Mouse (Mus musculus) left cerebral cortex, adult 18-20 months (tissue): Measurements from ENCODE around the gene Glce. TPM values are rescaled to one million over a fixed set of nuclear protein-coding genes. Genes with fewer than 3 reads are reported as not detected.

ENCODE experiments used
- DNase-seq, 2 experiments: peaks; one replicate each; pipeline ENCODE4 v3.0.0; 2021 to 2022; ENCODE audit warnings: low spot score in 2 of 2, mixed read lengths in 1 of 2
- total RNA-seq, 2 experiments: library from RNA; stranded (reverse); gene quantifications; 2 replicates each; pipeline ENCODE4 v1.2.3; 2021

The Glce gene
- total RNA-seq, 2 experiments from 2014 or later, result 37.1 to 37.8 TPM

DNA sequence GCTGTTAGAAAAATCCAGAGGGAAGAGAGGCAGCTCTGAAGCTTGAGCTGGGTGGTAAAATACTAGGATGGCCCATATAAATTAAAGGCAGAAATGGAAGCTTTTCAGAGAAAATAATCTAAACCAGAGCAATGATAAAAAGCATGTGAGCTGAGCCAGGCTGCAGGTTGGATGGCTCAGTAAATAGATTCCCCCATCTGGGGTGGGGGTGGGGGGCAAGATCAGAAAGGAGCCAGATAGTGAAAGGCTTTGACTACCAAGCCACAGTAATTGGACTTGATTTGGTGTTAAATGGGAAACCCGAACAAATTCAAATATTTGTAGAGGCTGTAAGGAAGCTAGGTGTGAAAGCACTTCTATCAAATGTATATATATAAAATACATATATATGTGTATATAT is 1.8 kb upstream of the Glce start:
- no peak for DNase-seq

DNA sequence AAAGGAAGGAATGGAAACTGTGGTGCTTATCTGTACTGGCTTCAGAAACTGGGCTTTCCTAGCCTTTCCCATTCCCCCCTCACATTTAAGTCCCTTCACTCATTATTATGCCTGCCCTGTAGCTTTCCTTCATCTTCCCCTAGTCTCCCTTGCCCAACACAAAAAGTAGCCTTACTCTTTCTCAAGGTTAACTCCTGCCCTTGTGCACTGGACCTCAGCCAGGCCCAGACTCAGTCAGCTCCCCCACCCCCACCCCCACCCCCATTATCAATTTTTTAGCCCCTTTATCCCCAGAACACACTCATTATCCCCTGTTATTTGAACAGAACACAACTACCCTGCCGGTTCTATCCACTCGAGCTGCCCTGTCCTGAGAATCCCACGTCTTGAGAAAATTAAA is 1.0 kb upstream of the Glce start:
- no peak for DNase-seq

DNA sequence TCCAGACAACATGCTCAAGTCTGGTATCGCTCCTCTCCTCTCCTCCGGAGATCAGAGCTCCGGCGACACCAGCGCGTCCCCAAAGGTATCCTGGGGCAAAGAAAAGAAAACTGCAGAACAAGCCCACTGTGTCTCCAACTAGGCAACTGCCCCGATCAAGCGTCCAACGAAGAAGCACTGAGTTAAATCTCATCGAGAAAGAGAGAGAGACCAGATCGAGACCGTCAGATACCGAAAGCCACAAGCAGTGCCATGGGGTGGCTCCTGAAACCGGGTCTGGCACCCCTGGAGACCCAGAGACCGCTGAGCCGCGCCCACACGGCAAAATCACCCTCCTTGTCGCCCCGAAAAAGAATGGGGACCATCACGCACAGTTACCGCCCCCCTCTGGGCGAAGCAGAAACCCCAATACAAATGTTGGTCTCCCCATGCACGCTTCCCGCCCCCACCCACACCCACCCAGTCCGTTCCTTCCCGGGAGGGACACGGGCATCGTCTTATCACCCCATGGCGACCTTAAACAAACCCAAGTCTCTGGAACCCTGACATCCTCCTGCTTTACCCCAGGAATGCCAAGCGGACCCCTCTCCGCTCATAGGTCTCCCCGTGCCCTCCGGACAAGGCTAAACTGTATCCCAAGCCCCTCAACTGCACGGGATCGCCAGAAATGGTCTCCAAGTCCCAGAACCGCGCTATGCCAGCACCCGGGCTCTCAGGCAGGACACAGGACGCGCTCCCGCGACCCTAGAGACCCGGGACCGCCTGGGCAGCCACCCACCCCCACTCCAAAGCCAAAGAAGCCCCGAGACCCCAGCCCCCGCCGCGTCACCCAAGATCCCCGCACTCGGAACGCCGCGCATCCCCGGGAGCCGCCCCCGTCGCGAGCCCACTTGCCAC is 656 bp downstream of the Glce start:
- peak; percentile 23 to 32 for DNase-seq

DNA sequence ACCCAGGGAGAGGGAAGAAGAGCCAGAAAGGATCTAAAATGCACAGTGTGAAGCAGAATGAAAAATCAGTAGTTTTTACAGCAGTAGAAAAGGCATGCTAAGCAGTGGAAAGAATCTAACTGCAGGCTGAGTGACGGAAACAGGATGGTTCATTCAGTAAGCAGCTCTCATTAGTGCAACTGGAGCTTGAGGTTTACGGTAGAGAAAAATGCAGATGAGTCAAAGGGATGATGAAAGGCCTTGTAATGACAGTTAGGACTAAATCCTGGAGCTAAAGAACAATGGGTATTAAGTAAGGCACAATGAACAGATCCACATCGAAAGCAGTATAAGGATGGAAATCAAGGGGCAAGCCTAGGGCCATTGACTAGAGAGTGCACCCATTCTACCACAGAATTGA is 3.7 kb downstream of the Glce start:
- no peak for DNase-seq

DNA sequence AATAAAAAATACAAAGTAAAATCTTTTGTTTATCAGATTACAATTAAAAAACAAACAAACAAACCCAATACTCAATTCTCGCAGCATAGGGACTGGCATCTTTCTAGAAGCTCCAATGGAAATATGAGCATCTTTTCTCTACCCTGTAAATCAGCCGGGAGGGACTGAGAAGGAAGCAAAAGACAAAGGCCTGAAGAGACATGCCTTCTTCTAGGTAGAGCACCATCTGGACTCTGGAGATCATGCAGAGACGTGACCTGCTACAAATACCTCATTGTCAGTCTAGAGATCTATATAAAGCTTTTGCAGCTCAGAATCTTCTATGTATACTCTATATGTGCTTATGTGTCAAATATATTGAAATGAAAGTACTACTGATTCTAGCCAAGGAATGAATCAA is 6.6 kb downstream of the Glce start:
- DNase-seq, result no peak

DNA sequence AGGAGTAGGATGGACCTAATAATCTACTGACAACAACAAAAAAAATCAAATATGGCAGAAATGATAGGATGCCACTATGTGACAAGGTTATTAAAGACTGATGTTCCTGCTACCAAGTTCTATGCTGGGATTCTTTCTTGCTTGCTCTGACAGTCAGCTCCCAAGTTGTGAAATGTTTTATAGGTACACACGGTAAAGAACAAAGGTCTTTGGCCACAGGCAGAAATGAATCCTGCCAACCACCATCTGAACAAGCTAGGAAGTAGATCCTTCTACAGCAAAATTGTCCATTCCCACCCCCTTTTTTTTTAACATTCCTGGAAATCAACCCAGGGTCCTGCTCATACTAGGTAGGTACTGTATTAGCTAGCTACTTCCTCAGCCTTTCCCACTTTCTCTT is 25.9 kb downstream of the Glce start:
- DNase-seq, result no peak

DNA sequence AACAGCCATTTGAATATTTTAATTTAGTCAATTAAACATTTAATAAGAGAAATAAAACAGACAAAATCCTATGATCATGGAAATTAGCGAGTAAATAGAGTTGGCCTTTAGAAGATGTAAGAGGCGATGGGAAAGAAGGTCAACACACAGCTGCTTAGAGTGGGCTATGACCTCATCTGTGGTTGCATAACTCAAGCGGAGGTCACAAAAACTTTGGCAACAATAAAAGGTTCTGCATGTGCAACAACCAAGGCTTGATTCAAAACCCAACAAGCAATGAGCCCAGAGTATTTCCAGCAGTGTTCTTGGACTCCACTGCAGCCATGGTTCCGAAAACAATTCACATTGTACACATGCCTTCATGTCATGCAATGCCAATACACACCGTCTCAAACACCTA is 30.9 kb downstream of the Glce start:
- no peak for DNase-seq

DNA sequence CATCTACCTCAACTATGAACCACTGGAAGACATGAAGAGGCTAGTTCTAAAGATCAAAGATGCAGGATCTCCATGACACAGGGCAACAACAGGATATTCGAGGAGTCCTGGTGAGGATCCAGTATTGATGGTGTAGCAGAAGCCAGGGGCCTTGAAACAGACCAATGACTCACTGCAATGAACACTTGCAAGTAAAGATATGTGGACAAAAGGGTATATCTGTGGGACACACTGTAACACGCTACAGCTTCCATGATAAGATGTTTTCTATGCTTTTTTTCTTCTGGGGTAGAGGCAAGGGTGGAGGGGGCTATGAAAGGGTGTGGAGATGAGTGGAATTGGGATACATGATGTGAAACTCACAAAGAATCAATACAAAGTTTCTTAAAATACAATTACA is 36.9 kb downstream of the Glce start:
- DNase-seq, result no peak

DNA sequence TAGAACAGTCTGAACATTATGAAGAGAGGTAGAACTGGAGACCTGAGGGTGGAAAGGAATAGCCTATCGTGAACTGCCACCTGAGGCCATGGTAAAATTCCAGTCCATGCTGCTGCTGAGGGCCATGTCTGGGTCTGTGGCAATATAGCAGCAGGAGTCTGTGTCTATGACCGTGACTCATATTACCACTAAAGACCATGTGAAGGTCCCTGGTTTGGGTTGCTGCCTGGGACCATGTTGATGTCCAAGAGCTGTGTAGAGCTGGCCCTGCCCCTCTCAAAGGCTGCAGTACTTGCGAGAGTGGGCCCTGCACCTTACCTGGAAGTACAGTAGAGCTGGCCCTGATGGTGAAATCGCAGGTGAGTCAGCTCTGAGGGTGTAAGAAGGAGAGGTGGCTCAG is 37.6 kb downstream of the Glce start:
- DNase-seq, result no peak

DNA sequence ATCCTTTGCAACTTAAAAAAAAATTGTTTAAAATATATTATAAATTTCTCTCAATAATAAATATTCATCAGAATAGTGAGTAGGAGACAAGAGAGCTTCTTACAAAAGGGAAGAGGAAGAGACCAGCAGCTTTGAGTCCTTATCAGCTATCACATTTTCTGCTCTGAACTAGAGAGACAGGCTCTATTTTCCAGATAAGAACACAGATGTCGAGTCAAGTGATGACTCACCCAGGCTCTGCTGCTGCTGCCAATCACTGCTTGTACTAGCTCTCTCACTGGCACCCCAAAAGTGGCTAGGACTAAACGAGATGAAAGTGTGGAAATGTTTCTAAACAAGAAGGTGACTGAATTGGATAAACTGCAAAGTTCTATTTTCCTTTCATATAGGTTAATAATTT is 39.5 kb downstream of the Glce start:
- DNase-seq, result no peak

DNA sequence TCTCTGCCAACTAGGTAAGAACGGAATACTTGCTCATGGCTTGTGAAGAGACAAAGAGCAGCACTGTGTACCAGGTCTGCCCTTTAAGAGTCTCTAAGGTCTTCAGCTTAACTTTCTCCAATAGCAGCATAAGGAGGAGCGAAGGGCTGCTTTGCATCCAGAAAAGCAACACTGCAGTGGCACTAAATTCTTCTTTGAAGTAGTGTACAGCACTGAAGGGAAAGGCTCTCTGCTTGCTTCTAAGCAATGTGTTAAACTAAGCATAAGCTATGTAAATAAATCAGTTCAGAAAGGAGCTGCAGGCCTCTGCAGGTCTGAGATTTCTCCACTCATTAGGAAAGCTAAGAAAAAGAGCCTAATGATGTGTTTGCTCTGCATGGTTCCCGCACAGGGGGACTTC is 40.9 kb downstream of the Glce start:
- DNase-seq, result no peak

DNA sequence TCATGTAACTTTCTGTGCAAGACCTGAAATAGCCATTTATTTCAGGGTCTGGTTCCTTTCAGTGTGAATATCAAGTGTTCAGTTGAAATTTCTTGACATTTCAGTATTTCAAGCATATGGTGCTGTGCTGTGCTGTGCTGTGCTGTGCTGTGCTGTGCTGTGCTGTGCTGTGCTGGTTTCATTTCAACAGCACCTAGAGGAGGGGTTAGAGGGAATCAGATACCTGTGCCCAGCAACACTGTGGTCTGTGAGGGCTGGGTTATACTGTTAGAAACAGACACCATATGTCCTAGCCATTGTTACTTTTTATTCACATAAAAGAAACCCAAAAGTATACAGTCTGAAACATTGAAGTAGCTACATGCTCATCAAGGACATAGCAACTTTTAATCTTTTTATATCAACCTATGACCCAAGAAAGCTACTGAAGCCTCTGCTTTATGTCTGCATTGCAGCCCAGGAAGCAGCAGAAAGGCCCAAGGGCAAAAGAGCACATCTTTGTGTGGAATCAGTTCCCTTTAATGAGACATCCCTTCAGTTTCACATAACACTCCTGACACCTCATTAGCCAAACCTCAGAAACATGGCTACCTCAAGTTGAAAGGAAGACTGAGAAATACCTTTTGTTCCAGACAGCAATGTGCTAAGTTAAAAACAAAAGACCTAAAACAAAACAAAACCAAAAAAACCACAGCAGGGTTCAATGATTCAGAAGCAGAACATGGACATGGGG is 42.3 kb downstream of the Glce start:
- no peak for DNase-seq

DNA sequence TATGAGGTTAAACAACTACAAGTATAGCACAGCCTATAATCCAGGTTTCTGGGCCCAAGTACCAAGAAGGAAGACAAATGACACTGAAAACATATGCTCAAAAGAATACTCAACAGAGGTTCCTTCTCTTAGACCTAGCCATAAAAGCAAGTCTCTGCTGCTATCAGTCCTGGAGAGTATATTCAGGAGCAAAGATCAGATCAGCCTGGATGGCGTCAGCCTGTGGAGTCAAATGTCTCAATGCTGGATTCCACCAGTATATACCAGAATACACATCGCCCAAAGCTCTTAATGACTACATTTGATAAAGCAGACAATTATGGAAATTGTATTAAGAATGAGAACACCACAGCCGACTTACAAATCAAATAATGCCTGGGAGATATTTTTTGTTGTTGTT is 60.2 kb downstream of the Glce start:
- no peak for DNase-seq

DNA sequence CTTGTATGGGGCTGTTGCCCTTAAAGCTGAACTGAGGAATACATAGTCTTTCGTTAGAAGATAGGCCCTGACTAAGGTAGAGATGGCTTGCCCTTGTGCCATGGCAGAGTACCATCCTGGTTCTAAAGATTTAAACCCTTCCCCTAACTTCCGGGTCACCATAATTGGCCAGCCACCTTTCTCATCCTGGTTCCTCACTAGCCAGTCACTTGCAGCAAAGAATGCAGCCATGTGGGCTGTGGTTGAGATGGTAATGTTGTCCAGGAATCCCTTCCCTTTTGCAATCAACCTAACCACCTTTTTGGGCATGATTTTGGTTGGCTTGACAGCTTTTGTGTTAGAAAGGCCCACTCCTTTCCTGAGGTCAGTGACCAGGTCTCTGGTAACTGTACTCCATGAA is 62.0 kb downstream of the Glce start:
- DNase-seq, result no peak

DNA sequence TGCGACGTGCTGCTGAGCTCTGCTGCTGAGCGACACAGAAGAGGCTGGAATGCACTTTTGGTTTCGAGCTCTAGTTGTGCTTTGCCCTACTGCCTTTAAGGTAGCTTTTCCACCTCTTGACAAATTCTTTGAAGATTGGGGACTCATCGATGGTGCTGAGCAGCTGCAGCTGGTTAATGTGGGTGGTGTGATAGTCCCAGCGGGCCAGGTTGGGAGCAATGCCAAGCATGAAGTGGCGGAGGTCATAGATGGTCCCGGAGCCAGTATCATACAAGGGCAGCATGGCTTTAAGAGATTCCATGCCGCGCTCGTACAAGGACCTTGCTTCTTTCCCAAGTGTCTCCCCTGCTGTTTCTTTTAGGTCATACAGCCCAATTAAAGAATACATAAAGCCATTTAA is 62.5 kb downstream of the Glce start:
- DNase-seq, result no peak

DNA sequence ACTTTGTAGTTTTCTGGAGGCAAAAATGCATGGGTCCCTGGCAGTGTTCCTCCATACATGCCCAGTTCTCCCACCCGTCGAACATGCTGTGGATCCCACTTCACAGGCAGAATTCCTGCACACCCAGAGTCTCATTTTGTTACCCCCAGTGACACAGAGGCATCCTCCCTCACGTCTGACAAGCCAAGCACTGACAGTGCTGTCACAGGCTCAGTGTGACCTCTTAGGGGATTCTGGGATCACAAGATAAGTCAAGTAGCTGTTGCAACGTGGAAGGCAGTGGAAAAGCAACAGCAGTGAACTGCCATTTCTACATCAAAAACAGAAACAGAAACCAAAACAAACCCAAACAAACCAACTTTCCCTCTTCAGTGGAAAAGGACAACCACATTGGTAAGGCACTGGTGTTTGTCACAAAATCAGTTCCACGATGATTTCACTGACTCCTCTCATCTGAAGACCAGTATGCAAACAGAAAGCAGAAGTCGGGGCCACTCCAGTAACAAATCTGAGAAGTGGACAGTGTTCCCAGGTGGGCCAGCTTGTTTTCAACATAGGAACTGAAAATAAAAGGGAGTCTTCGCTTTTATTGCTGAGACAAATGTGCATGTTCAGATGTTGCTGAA is 64.5 kb downstream of the Glce start:
- DNase-seq, result no peak

DNA sequence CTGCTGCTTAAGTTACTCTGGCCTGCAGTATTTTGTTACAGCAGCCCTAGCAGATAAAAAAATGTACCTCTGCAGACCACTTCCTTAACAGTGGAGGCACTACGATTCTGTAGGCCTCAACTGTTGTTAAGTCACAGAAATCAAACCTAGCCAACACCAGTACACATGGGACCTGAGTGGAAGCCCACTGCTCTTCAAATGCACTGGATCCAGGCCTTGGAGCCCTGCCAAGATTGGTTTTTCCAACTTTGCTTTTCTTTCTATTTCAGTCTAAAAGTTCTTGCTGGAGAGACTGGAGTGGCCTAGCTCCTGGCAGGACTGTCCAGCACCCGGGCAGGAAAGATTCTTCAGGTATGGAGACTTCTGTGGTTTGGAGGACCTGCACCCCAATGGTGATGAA is 66.2 kb downstream of the Glce start:
- DNase-seq, result no peak

DNA sequence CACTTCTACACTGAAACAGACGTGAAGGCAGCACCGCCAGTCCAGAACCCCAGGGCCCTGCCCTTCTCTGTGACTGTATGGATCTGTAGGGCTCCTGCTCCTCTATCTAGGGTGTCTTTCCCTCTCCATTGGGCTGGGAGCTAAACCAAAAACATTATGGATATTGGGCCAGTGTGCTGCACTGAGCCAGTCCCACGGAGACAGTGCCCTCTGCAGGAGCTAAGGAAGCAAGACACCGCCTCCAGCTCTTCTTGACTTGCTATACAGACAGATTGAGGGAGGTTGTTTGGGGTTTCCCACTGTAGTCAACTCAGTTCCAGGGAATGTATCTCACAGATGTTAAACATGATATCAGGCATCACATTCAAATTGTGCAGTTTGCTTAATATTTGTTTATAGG is 71.7 kb downstream of the Glce start:
- DNase-seq, result peak in 1 of 2 experiments; percentile 47

DNA sequence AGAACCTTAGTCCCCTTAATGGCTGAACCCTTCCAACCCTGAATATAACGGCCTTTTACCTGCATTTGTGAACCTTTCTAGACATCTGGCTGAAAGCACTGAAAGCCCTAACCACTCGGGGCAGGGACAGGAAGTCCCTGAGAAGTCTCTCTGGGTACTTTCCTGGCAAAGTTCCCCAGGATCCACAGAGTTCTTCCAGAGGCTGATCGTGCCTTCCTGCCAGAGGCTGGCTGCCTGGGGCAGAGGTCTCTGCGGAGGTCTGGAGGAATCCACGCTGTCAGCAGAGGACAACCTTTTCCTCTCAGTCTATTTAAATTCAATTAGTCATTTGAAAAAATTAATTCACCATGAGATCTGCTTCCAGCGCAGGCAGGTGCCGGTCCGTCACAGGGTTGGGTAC is 73.3 kb downstream of the Glce start:
- DNase-seq, result no peak

DNA sequence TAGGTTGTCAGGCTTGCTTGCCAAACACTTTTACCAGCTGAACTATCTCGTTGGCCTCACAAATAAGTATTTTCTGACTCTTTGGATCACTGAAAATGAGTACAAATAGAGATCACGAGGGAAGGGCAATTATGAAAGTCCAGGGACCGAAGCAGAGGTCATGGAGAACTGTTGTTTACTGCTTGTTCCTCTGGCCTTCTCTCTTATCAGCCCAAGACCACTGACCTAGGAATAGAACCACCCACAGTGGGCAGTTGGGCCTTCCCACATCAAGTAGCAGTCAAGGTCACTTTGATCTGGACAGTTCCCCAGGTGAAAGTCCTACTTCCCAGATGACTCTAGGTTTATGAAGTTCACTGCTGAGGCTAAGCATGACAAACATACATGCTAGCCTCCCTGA is 80.3 kb downstream of the Glce start:
- no peak for DNase-seq

DNA sequence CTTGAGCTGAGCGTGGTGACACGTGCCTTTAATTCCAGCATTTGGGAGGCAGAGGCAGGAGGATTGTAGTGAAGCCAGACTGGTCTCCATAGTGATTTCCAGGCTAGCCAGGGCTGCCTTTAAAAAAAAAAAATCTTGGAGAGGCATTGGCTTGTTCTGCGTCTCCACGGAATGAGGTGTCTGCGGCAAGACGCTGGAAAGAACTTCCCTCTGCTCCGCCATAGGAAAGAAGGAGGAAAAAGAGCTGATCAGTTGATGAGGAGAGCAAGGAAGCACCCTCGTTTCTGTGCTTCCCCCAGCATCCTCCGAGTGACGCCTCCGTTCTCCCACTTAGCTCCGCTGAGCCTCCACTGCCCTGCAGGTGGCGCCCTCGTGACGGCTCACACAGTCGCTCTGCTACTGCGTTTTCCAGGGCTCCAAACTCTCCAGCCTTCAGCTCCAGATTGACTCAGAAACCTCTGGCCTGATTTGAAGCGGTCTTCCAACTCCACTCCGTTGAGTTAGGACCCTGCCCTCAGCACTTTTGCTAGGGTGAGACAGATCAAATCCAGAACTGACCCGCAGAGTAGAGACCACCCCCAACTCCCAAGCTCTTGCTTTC is 82.3 kb downstream of the Glce start:
- DNase-seq, result peak; percentile 92 to 95

DNA sequence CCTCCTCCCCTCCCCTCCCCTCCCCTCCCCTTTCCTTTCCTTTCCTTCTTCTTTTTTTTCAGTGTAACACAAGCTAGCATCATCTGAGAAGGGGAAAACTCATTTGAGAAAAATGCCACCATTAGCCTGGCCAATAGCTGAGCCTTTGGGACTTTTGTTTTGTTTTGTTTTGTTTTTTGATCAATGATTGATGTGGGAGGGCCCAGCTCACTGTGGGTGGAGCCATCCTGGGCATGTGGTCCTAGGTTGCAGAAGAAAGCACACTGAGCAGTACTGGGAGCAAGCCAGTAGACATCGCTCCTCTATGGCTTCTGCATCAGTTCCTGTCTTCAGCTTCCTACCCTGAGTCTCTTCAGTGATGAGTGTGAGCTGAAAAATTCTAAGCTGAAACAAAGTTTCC is 86.6 kb downstream of the Glce start:
- DNase-seq, result no peak
